Mouse (Mus musculus): ENCODE results near the gene A730049H05Rik. TPM values are rescaled to one million over a fixed set of nuclear protein-coding genes. Genes with fewer than 3 reads are reported as not detected.

A730049H05Rik gene
- polyA plus RNA-seq, 1 experiment from 2014 or later, result not detected

DNA sequence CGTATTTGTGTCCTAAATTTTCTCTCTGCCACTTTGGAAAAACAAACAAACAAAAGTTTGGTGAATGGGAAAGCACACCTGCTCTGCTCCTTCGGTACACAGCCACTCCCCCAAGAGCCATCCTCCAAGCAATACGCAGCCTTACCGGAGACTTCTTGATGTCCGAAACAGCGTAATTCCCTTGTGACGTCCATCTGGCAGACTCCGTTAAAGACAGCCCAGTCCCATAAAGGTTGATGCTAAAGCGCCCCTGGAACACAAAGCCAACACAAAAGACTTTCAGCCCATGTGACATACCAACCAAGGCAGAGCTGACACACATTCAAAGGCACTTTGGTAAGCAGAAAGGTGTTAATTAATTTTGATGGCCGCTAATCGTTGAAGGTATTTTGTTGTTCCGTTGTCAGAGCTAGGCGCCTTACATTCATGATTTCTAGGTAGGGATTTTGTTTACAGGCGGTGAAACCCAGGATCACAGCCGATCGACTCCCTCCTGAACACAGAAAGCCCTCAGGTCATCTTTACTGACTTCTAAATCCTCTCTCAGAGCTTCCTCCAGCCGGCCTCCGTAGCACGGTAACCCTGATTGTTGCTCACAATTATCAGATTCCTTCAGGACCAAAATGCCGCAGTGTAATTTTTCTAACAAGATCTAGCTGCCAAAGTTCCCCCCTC lies 29.4 kb upstream of the A730049H05Rik start:
- 16% methylated on average over 20 of the region's 20 CpGs for WGBS (ENCODE audit: insufficient replicate concordance)
- no peaks in the 10 kb centered on the region for H3K9me3 ChIP-seq (ENCODE audit: low read length)
- no peak overlapping the region for H3K4me3 ChIP-seq (ENCODE audit: low read depth, low read length)
- no peak overlapping the region for H3K27ac ChIP-seq (ENCODE audit: low read depth)
- no peaks in the 10 kb centered on the region for H3K36me3 ChIP-seq (replicated peaks; ENCODE audit: insufficient read depth, low read length)
- ATAC-seq (no peak), DNase-seq (no peak)
- no peak for TF ChIP-seq CTCF (IDR thresholded peaks at IDR 0.05; ENCODE audit: low read depth)
- no peak for TF ChIP-seq EP300 (IDR thresholded peaks at IDR 0.05; ENCODE audit: low read depth)
- H3K9ac ChIP-seq (replicated peaks), result no peak overlapping the region
- no peaks in the 10 kb centered on the region for H3K4me1 ChIP-seq (ENCODE audit: insufficient read depth)
- H3K27me3 ChIP-seq (ENCODE audit: insufficient read depth, low read length), result peaks cover 10% of the 10 kb centered on the region; the same call in 1 of the 2 replicates
- H3K4me2 ChIP-seq (ENCODE audit: low read depth, low read length), result no peak overlapping the region

DNA sequence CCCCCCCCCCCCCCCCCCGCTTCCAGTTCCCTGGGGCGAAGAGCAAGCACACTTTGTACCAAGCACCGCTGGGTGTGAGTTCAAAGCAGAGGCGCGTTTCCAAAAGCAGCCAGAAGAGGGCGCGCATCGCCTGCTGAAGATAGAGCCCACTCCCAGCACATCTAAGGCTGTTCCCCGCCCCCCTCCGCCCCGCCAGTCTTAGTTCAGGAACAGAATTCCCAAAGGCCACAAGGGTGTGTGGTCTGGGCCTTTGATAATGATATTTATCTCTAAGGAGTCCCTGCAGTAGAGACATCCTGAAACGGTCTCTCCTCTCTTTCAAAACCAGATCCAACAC lies 28.9 kb upstream of the A730049H05Rik start:
- H3K27me3 ChIP-seq (ENCODE audit: insufficient read depth, low read length), result peaks cover 10% of the 10 kb centered on the region; the same call in 1 of the 2 replicates
- no peaks in the 10 kb centered on the region for H3K36me3 ChIP-seq (replicated peaks; ENCODE audit: insufficient read depth, low read length)
- H3K4me3 ChIP-seq (ENCODE audit: low read depth, low read length), result no peak overlapping the region
- no peak for TF ChIP-seq EP300 (IDR thresholded peaks at IDR 0.05; ENCODE audit: low read depth)
- TF ChIP-seq CTCF (IDR thresholded peaks at IDR 0.05; ENCODE audit: low read depth), result peak; percentile 74
- no peak for ATAC-seq
- WGBS (ENCODE audit: insufficient replicate concordance), result 6% methylated on average over 10 of the region's 12 CpGs
- H3K4me1 ChIP-seq (ENCODE audit: insufficient read depth), result no peaks in the 10 kb centered on the region
- no peak overlapping the region for H3K4me2 ChIP-seq (ENCODE audit: low read depth, low read length)
- H3K9me3 ChIP-seq (ENCODE audit: low read length), result no peaks in the 10 kb centered on the region
- no peak overlapping the region for H3K9ac ChIP-seq (replicated peaks)
- no peak overlapping the region for H3K27ac ChIP-seq (ENCODE audit: low read depth)
- DNase-seq, result peak; percentile 83

GRCm38 (mm10) chr6:92793804-92794203 lies 22.5 kb upstream of the A730049H05Rik start:
- Histone ChIP-seq H3K27ac (ENCODE audit: low read depth) (no peak overlapping the region), H3K4me3 (ENCODE audit: low read depth, low read length) (no peak overlapping the region), H3K4me2 (ENCODE audit: low read depth, low read length) (no peak overlapping the region), H3K9ac (replicated peaks) (no peak overlapping the region), H3K27me3 (ENCODE audit: insufficient read depth, low read length) (no peaks in the 10 kb centered on the region), H3K36me3 (replicated peaks; ENCODE audit: insufficient read depth, low read length) (no peaks in the 10 kb centered on the region), H3K4me1 (ENCODE audit: insufficient read depth) (no peaks in the 10 kb centered on the region), H3K9me3 (ENCODE audit: low read length) (no peaks in the 10 kb centered on the region)
- ATAC-seq (no peak), DNase-seq (no peak)
- TF ChIP-seq EP300 (IDR thresholded peaks at IDR 0.05; ENCODE audit: low read depth), result no peak
- TF ChIP-seq CTCF (IDR thresholded peaks at IDR 0.05; ENCODE audit: low read depth), result no peak
- 67% methylated on average over 6 of the region's 6 CpGs for WGBS (ENCODE audit: insufficient replicate concordance)

GRCm38 (mm10) chr6:92801462-92801861 lies 14.8 kb upstream of the A730049H05Rik start:
- DNase-seq, result no peak
- H3K9me3 ChIP-seq (ENCODE audit: low read length), result no peaks in the 10 kb centered on the region
- H3K27ac ChIP-seq (ENCODE audit: low read depth), result no peak overlapping the region
- no peak overlapping the region for H3K4me2 ChIP-seq (ENCODE audit: low read depth, low read length)
- no peak overlapping the region for H3K9ac ChIP-seq (replicated peaks)
- no peaks in the 10 kb centered on the region for H3K27me3 ChIP-seq (ENCODE audit: insufficient read depth, low read length)
- no peak overlapping the region for H3K4me3 ChIP-seq (ENCODE audit: low read depth, low read length)
- WGBS (ENCODE audit: insufficient replicate concordance), result 75% methylated on average over 2 of the region's 2 CpGs
- H3K4me1 ChIP-seq (ENCODE audit: insufficient read depth), result no peaks in the 10 kb centered on the region
- no peak for ATAC-seq
- H3K36me3 ChIP-seq (replicated peaks; ENCODE audit: insufficient read depth, low read length), result no peaks in the 10 kb centered on the region
- TF ChIP-seq CTCF (IDR thresholded peaks at IDR 0.05; ENCODE audit: low read depth) (no peak), EP300 (IDR thresholded peaks at IDR 0.05; ENCODE audit: low read depth) (no peak)

DNA sequence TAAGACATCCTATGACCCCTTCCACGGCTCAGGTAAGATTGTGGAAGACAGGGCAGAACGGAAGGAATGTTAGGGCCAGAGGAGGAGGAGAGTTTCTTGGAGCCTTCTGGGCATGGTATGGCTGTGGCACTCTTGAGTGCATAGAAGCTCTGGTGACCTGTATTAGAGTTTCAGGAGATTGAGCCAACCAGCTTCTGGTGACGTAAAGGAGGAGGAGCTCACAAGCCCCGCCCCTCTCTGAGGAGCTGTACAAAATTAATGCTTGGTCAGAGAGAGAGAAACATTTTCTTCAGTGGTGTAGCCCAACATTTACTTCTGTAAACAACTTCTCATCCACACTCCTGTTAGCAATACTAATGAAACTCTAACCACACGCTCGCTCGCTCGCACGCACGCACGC lies 13.9 kb upstream of the A730049H05Rik start:
- no peak for ATAC-seq
- Histone ChIP-seq H3K4me3 (ENCODE audit: low read depth, low read length) (no peak overlapping the region), H3K36me3 (replicated peaks; ENCODE audit: insufficient read depth, low read length) (no peaks in the 10 kb centered on the region), H3K27me3 (ENCODE audit: insufficient read depth, low read length) (no peaks in the 10 kb centered on the region), H3K27ac (ENCODE audit: low read depth) (no peak overlapping the region), H3K4me1 (ENCODE audit: insufficient read depth) (no peaks in the 10 kb centered on the region), H3K9ac (replicated peaks) (no peak overlapping the region), H3K4me2 (ENCODE audit: low read depth, low read length) (no peak overlapping the region), H3K9me3 (ENCODE audit: low read length) (no peaks in the 10 kb centered on the region)
- 84% methylated on average over 11 of the region's 11 CpGs for WGBS (ENCODE audit: insufficient replicate concordance)
- no peak for TF ChIP-seq CTCF (IDR thresholded peaks at IDR 0.05; ENCODE audit: low read depth)
- TF ChIP-seq EP300 (IDR thresholded peaks at IDR 0.05; ENCODE audit: low read depth), result no peak
- DNase-seq, result no peak

GRCm38 (mm10) chr6:92803213-92803612 lies 13.1 kb upstream of the A730049H05Rik start:
- Histone ChIP-seq H3K4me2 (ENCODE audit: low read depth, low read length) (no peak overlapping the region), H3K4me1 (ENCODE audit: insufficient read depth) (no peaks in the 10 kb centered on the region), H3K9me3 (ENCODE audit: low read length) (no peaks in the 10 kb centered on the region), H3K36me3 (replicated peaks; ENCODE audit: insufficient read depth, low read length) (no peaks in the 10 kb centered on the region), H3K4me3 (ENCODE audit: low read depth, low read length) (no peak overlapping the region), H3K27ac (ENCODE audit: low read depth) (no peak overlapping the region), H3K9ac (replicated peaks) (no peak overlapping the region), H3K27me3 (ENCODE audit: insufficient read depth, low read length) (no peaks in the 10 kb centered on the region)
- DNase-seq (no peak), ATAC-seq (no peak)
- WGBS (ENCODE audit: insufficient replicate concordance), result 66% methylated on average over 6 of the region's 6 CpGs
- TF ChIP-seq CTCF (IDR thresholded peaks at IDR 0.05; ENCODE audit: low read depth), result no peak
- TF ChIP-seq EP300 (IDR thresholded peaks at IDR 0.05; ENCODE audit: low read depth), result no peak

Measured in liver, postnatal 0 days (tissue).